Mouse (Mus musculus) neural tube, embryonic 11.5 days (tissue): Measurements from ENCODE around the gene Hoxa10. TPM values are rescaled to one million over a fixed set of nuclear protein-coding genes. Genes with fewer than 3 reads are reported as not detected.
A peak's percentile ranks its signal among the peaks of the same experiment; 100 is the strongest.

Experiments used
- ATAC-seq: fragments of 200-750 bp; cut with Nextera tagmentation; 2 replicates; pipeline ENCODE4 v1.8.0; 2017; ENCODE audit warnings: moderate number of reproducible peaks, mild to moderate bottlenecking, moderate TSS enrichment, moderate library complexity; ENCODE audit not compliant: insufficient read depth, low FRiP score, low TSS enrichment
- DNase-seq: peaks from one replicate; pipeline ENCODE4 v3.0.0-alpha.2; 2015; ENCODE audit warnings: low spot score
- H3K27ac ChIP-seq: fragments of 300-500 bp; sonication (generic); 2 replicates; pipeline ENCODE4 v1.5.1; 2014; ENCODE audit warnings: low read depth, mild to moderate bottlenecking, low read length
- H3K27me3 ChIP-seq: fragments of 300-500 bp; sonication (generic); 2 replicates; pipeline ENCODE4 v1.6.1; 2014; ENCODE audit warnings: mild to moderate bottlenecking, low read length, mixed read lengths; ENCODE audit not compliant: control insufficient read depth, insufficient read depth
- H3K36me3 ChIP-seq: fragments of 300-500 bp; sonication (generic); 2 replicates; pipeline ENCODE4 v1.6.1; 2014; ENCODE audit warnings: mild to moderate bottlenecking, low read length, moderate library complexity, mixed read lengths; ENCODE audit not compliant: control insufficient read depth, insufficient read depth
- H3K4me1 ChIP-seq: fragments of 300-500 bp; sonication (generic); 2 replicates; pipeline ENCODE4 v1.6.1; 2014; ENCODE audit warnings: low read length, mixed read lengths; ENCODE audit not compliant: control insufficient read depth, insufficient read depth
- H3K4me2 ChIP-seq: fragments of 300-500 bp; sonication (generic); 2 replicates; pipeline ENCODE4 v1.6.1; 2014; ENCODE audit warnings: low read depth, mild to moderate bottlenecking, moderate library complexity
- H3K4me3 ChIP-seq: fragments of 300-500 bp; sonication (generic); 2 replicates; pipeline ENCODE4 v1.5.1; 2014; ENCODE audit warnings: low read depth, low read length
- H3K9ac ChIP-seq: fragments of 300-500 bp; sonication (generic); 2 replicates; pipeline ENCODE4 v1.6.1; 2014; ENCODE audit warnings: mild to moderate bottlenecking, low read length
- H3K9me3 ChIP-seq: fragments of 300-500 bp; sonication (generic); 2 replicates; pipeline ENCODE4 v1.6.1; 2016; ENCODE audit warnings: low read length; ENCODE audit not compliant: control insufficient read depth
- whole genome bisulfite sequencing: fragments of 180-500 bp; shearing (Covaris S2); extraction: QIAGEN DNeasy Blood & Tissue Kit; methylation state at CpG from one replicate; pipeline ENCODE4 v1.1.7; 2014; 5-methylcytosine and 5-hydroxymethylcytosine counted together
- polyA plus RNA-seq: library from polyadenylated mRNA; unstranded; fragments of >200 nt; fragmentation: Nextera tagmentation; extraction: Ambion mirVana; gene quantifications from 2 replicates; pipeline ENCODE4 v1.2.1, GENCODE M21; 2014

Hoxa10 gene
- polyA plus RNA-seq, 1 experiment from 2014 or later = 72.8 TPM

DNA sequence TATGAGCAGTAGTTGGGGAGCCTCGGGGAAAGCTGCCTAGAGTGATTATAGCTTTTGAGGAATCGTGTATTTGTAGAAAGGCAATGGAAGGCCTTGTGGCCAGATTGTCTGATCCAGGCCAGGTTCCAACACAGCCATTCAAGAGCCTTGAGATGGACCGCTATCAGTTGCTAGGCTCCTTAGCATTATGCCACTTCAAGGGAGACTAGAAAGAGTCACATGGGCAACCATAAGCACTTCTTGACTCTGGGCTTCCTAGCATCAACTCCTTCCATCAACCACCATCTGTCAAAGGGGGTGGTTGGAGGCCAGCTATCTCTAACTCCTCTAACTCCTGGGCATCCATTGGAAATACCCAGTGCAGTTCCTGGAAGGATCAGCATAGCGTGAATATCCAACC lies 9.2 kb upstream of the Hoxa10 start:
- H3K9ac ChIP-seq = peak overlapping the region; percentile 39; the same call in 1 of the 2 replicates
- peaks cover 93% of the 10 kb centered on the region for H3K27me3 ChIP-seq
- H3K9me3 ChIP-seq = no peaks in the 10 kb centered on the region
- 0% methylated on average over 4 of the region's 4 CpGs for WGBS
- no peak overlapping the region for H3K27ac ChIP-seq
- ATAC-seq = no peak
- 0 out of 2 replicates have a peak, but pooled peaks cover 4% of the 10 kb centered on the region for H3K4me1 ChIP-seq
- peak overlapping the region; percentile 15; the same call in 1 of the 2 replicates for H3K4me3 ChIP-seq
- DNase-seq = peak; percentile 16
- H3K36me3 ChIP-seq = no peaks in the 10 kb centered on the region
- H3K4me2 ChIP-seq = peak overlapping the region; percentile 26

- H3K4me1 ChIP-seq = 0 out of 2 replicates have a peak, but pooled peaks cover 4% of the 10 kb centered on the region
Observed at GRCm38 (mm10) chr6:52249415-52249738, 8.7 kb upstream of the Hoxa10 start.

GRCm38 (mm10) chr6:52248638-52249414 lies 8.2 kb upstream of the Hoxa10 start:
- Histone ChIP-seq H3K27ac (no peak overlapping the region), H3K9ac (peak overlapping the region; percentile 39; the same call in 1 of the 2 replicates), H3K9me3 (no peaks in the 10 kb centered on the region), H3K4me1 (0 out of 2 replicates have a peak, but pooled peaks cover 4% of the 10 kb centered on the region), H3K4me3 (peak overlapping the region; percentile 15), H3K27me3 (peaks cover 97% of the 10 kb centered on the region), H3K4me2 (peak overlapping the region; percentile 26), H3K36me3 (no peaks in the 10 kb centered on the region)
- 1% methylated on average over 27 of the region's 27 CpGs for WGBS
- no peak for ATAC-seq
- peak; percentile 43 for DNase-seq

More at GRCm38 (mm10) chr6:52249415-52249738, 8.7 kb upstream of the Hoxa10 start:
- H3K9ac ChIP-seq = peak overlapping the region; percentile 39; the same call in 1 of the 2 replicates
- DNase-seq = no peak
- peaks cover 96% of the 10 kb centered on the region for H3K27me3 ChIP-seq
- no peak overlapping the region for H3K27ac ChIP-seq
- no peaks in the 10 kb centered on the region for H3K36me3 ChIP-seq
- H3K9me3 ChIP-seq = no peaks in the 10 kb centered on the region
- ATAC-seq = no peak
- peak overlapping the region; percentile 15; the same call in 1 of the 2 replicates for H3K4me3 ChIP-seq
- H3K4me2 ChIP-seq = peak overlapping the region; percentile 26
- under 1% methylated on average over 16 of the region's 16 CpGs for WGBS

DNA sequence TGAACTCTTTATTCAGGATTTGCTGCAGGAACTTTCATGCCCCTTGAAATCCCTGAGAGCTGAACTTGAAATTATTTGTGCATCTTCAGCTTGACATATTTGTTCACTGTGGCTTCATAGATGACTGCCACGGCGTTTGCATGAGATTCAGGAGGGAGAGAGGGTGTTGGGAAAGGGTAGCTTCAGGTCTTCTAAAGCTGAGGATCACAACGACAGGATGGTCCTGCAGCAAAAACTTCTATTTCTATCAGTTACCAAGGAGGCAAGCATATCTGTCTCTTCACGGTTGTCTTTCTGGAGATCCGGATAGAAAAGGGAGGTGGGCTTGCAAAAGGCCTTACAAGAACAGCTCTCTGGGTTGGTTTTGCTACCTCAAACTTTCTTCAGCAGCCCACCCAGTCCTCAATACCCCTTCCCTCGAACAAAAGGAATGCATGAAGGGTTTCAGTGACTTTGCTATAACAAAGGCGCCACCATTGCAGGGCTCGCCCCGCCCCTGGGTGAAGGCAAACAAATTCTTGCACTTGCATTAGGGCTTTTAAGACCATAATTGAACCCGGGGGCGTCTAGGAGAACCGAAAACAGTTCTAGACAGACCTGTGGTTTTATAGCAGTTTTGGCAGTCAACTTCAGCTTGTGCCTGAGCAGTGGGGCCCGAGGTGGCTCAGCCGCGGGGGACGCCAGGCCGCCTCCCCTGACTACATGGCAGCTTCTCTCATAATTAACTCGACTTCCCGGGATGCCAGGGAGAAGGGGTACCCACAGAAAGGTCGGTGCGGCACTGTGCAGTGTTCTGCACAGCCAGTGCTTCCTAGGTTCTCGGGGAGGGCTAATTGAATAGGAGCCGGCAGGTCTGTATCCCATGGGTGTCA lies 7.3 kb upstream of the Hoxa10 start:
- H3K4me1 ChIP-seq = 0 out of 2 replicates have a peak, but pooled peaks cover 4% of the 10 kb centered on the region
- H3K27ac ChIP-seq = 0 out of 2 replicates have a peak overlapping the region, but pooled peaks have one; percentile 3
- peak overlapping the region; percentile 26 for H3K4me2 ChIP-seq
- peak overlapping the region; percentile 15 for H3K4me3 ChIP-seq
- DNase-seq = peak; percentile 35
- H3K27me3 ChIP-seq = peaks cover 97% of the 10 kb centered on the region
- peak overlapping the region; percentile 36; the same call in 1 of the 2 replicates for H3K9ac ChIP-seq
- H3K9me3 ChIP-seq = no peaks in the 10 kb centered on the region
- under 1% methylated on average over 23 of the region's 23 CpGs for WGBS
- ATAC-seq = no peak
- no peaks in the 10 kb centered on the region for H3K36me3 ChIP-seq

GRCm38 (mm10) chr6:52246916-52247315 lies 6.3 kb upstream of the Hoxa10 start:
- Histone ChIP-seq H3K36me3 (no peaks in the 10 kb centered on the region), H3K27ac (no peak overlapping the region), H3K4me3 (peak overlapping the region; percentile 40), H3K9me3 (no peaks in the 10 kb centered on the region), H3K9ac (peak overlapping the region; percentile 60), H3K27me3 (peaks cover 97% of the 10 kb centered on the region), H3K4me1 (0 out of 2 replicates have a peak, but pooled peaks cover 4% of the 10 kb centered on the region), H3K4me2 (peak overlapping the region; percentile 47)
- WGBS = 1% methylated on average over 3 of the region's 3 CpGs
- ATAC-seq (no peak), DNase-seq (peak; percentile 28)

DNA sequence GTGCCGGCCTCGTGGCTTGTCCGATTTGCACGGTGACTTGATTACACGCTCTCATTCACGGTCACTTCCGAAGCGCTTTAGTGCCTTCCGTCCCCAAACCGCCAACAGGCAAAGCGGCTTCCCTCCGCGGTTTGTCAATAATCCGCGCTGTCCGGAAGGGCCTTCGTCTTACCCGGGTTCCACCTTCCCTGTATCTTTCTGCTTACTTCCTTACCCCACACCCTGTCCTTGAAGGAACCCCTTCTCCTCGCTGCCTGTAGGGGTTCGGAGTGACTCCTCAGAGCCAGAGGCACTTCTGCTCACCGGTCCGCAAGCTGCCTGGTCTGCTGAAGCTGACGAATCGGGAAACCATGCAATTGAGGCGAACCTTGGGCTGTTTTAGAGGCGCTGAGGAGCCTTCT lies 5.7 kb upstream of the Hoxa10 start:
- Histone ChIP-seq H3K27ac (peak overlapping the region; percentile 68; the same call in 1 of the 2 replicates), H3K4me3 (peak overlapping the region; percentile 40), H3K4me2 (peak overlapping the region; percentile 47), H3K9me3 (no peaks in the 10 kb centered on the region), H3K36me3 (no peaks in the 10 kb centered on the region), H3K4me1 (0 out of 2 replicates have a peak, but pooled peaks cover 4% of the 10 kb centered on the region), H3K27me3 (peaks cover 97% of the 10 kb centered on the region), H3K9ac (peak overlapping the region; percentile 60)
- DNase-seq (peak; percentile 58), ATAC-seq (no peak)
- WGBS = under 1% methylated on average over 26 of the region's 26 CpGs

DNA sequence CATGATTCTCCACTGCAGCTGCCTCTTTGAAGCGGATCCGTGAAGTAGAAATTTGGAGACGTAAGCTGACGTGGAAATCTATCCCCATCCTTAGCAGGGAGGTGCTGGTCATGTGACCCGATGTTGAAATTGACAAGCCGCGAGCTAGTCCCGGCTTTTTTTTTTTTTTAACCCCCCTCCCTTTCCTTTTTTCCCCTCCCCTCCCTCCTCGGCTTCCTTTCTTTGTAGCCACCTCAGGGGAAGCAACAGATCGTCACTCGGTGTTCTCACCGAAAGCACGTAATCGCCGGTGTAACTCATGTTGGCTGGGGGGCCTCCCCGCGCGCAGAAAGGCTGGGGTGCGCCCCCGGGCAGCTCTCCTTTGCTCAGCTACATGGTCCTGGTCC lies 5.1 kb upstream of the Hoxa10 start, which contains the start of gene Hoxa11:
TSS of gene Hoxa11 (minus strand) at position 54 of the 386 bp plus-strand sequence.
- H3K9me3 ChIP-seq = no peaks in the 10 kb centered on the region
- H3K27ac ChIP-seq = peak within 1 kb of the TSS; percentile 68; the same call in 1 of the 2 replicates
- peaks cover 97% of the 10 kb centered on the region for H3K27me3 ChIP-seq
- peak within 1 kb of the TSS; percentile 47 for H3K4me2 ChIP-seq
- DNase-seq (peak; percentile 42), ATAC-seq (no peak)
- peak within 1 kb of the TSS; percentile 60 for H3K9ac ChIP-seq
- H3K4me1 ChIP-seq = 0 out of 2 replicates have a peak, but pooled peaks cover 4% of the 10 kb centered on the region
- peak within 1 kb of the TSS; percentile 40 for H3K4me3 ChIP-seq
- under 1% methylated on average over 20 of the region's 20 CpGs for WGBS
- H3K36me3 ChIP-seq = no peaks in the 10 kb centered on the region

DNA sequence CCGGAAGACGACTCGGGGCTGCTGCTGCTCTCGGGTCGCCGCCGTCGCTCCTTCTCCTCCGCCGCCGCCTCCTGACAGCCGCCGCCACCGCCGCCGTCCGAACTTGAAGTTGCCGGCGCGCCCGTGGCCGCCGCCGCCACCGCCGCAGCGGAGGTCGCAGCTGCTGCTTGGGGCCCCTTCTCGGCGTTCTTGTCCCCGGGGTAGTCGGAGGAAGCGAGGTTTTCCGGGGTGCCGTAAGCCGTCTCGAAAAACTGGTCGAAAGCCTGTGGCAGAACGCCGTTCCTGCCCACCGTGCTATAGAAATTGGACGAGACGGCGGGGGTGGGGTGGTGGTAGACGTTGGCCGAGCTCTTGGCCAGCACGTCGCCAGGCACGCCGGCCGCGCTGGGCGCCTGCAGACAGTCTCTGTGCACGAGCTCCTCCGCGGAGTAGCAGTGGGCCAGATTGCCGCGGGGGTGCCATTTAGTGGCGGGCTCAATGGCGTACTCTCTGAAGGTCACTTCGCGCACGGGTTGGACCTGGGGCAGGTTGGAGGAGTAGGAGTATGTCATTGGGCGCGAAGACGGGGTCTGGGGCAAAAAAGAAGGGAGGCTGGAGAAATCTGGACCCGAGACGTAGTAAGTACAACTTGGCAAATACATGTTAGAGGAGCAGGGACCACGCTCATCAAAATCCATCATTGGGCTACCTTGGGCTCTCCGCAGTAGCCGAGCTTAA lies 4.5 kb upstream of the Hoxa10 start:
- no peaks in the 10 kb centered on the region for H3K36me3 ChIP-seq
- peak overlapping the region; percentile 60 for H3K9ac ChIP-seq
- peaks cover 97% of the 10 kb centered on the region for H3K27me3 ChIP-seq
- DNase-seq (peak; percentile 55), ATAC-seq (no peak)
- H3K27ac ChIP-seq = peak overlapping the region; percentile 34; the same call in 1 of the 2 replicates
- peak overlapping the region; percentile 40 for H3K4me3 ChIP-seq
- H3K4me1 ChIP-seq = 0 out of 2 replicates have a peak, but pooled peaks cover 4% of the 10 kb centered on the region
- H3K4me2 ChIP-seq = peak overlapping the region; percentile 47
- WGBS = under 1% methylated on average over 69 of the region's 71 CpGs
- no peaks in the 10 kb centered on the region for H3K9me3 ChIP-seq
